8 mouse cellular contexts compared by ENCODE assay signal in genomic region chr13:53284740-53285191, GRCm38 (mm10). TPM values are rescaled to one million over a fixed set of nuclear protein-coding genes. Genes with fewer than 3 reads are reported as not detected.
DNase-seq lines count a peak whose midpoint lies in the region; ATAC-seq lines count a peak whose summit lies in the region.

No protein-coding gene starts in this region.

- peaks cover 32% of the 10 kb centered on the region for H3K4me1 ChIP-seq in heart, embryonic 11.5 days (ENCODE audit: control insufficient read depth, insufficient read depth, low read length)
- peaks cover 3% of the 10 kb centered on the region; the same call in 1 of the 2 replicates for H3K4me1 ChIP-seq in hindbrain, embryonic 11.5 days (replicated peaks; ENCODE audit: control insufficient read depth, insufficient read depth, low read length)
- H3K4me1 ChIP-seq in midbrain, embryonic 14.5 days (ENCODE audit: control insufficient read depth, insufficient read depth, low read length): peaks cover 10% of the 10 kb centered on the region; the same call in 1 of the 2 replicates

- DNase-seq in heart, adult 8-10 months (ENCODE audit: low spot score): no peak
- peak; percentile 55 for DNase-seq in embryo, embryonic 11 days
- DNase-seq in hindbrain, embryonic 11.5 days (ENCODE audit: low spot score): peak; percentile 51
- no peak for DNase-seq in midbrain, embryonic 14.5 days
- DNase-seq in retina, postnatal 1 day: no peak

- no peak for ATAC-seq in heart, embryonic 11.5 days (replicated peaks; ENCODE audit: insufficient number of reproducible peaks, low FRiP score, low TSS enrichment)
- no peak for ATAC-seq in hindbrain, embryonic 11.5 days (ENCODE audit: low FRiP score)
- no peak for ATAC-seq in midbrain, embryonic 14.5 days (ENCODE audit: low FRiP score, low TSS enrichment)
- ATAC-seq in megakaryocyte-erythroid progenitor cell, adult 5-6 weeks (replicated peaks; ENCODE audit: low FRiP score, low TSS enrichment, poor library complexity, severe bottlenecking): no peak
- no peak for ATAC-seq in erythroid progenitor cell, adult 5-6 weeks (replicated peaks; ENCODE audit: low FRiP score, poor library complexity, severe bottlenecking)

- peak overlapping the region; percentile 81 for H3K4me2 ChIP-seq in heart, embryonic 11.5 days
- peak overlapping the region; percentile 78 for H3K4me2 ChIP-seq in hindbrain, embryonic 11.5 days (replicated peaks; ENCODE audit: low read depth, low read length)
- peak overlapping the region; percentile 65 for H3K4me2 ChIP-seq in midbrain, embryonic 14.5 days (ENCODE audit: low read length)

- peak overlapping the region; percentile 82 for H3K4me3 ChIP-seq in heart, embryonic 11.5 days (ENCODE audit: low read depth, low read length)
- peak overlapping the region; percentile 61 for H3K4me3 ChIP-seq in hindbrain, embryonic 11.5 days (ENCODE audit: low read depth, low read length)
- peak overlapping the region; percentile 41 for H3K4me3 ChIP-seq in midbrain, embryonic 14.5 days (replicated peaks; ENCODE audit: low read depth, low read length)

- 0 out of 2 replicates have a peak, but pooled peaks cover 3% of the 10 kb centered on the region for H3K27me3 ChIP-seq in heart, embryonic 11.5 days (ENCODE audit: control insufficient read depth, insufficient read depth, low read length)
- peaks cover 7% of the 10 kb centered on the region for H3K27me3 ChIP-seq in hindbrain, embryonic 11.5 days (ENCODE audit: control insufficient read depth, insufficient read depth, low read length)
- H3K27me3 ChIP-seq in midbrain, embryonic 14.5 days (ENCODE audit: control insufficient read depth, insufficient read depth, low read length): peaks cover 35% of the 10 kb centered on the region

- 2% methylated on average over 17 of the region's 17 CpGs for WGBS in heart, embryonic 11.5 days (ENCODE audit: insufficient replicate concordance)
- 2% methylated on average over 17 of the region's 17 CpGs for WGBS in hindbrain, embryonic 11.5 days
- WGBS in midbrain, embryonic 14.5 days: 5% methylated on average over 17 of the region's 17 CpGs

- H3K27ac ChIP-seq in heart, embryonic 11.5 days (ENCODE audit: low read depth, low read length): peak overlapping the region; percentile 75
- H3K27ac ChIP-seq in hindbrain, embryonic 11.5 days (ENCODE audit: low read depth, low read length): 0 out of 2 replicates have a peak overlapping the region, but pooled peaks have one; percentile 10
- H3K27ac ChIP-seq in midbrain, embryonic 14.5 days (replicated peaks; ENCODE audit: low read depth, low read length): no peak overlapping the region

- no peaks in the 10 kb centered on the region for H3K9me3 ChIP-seq in heart, embryonic 11.5 days (replicated peaks; ENCODE audit: control insufficient read depth, low read length)
- no peaks in the 10 kb centered on the region for H3K9me3 ChIP-seq in hindbrain, embryonic 11.5 days (ENCODE audit: control insufficient read depth, low read length)
- H3K9me3 ChIP-seq in midbrain, embryonic 14.5 days (ENCODE audit: control insufficient read depth, low read length): no peaks in the 10 kb centered on the region

- no peaks in the 10 kb centered on the region for H3K36me3 ChIP-seq in heart, embryonic 11.5 days (ENCODE audit: control insufficient read depth, insufficient read depth, low read length)
- H3K36me3 ChIP-seq in hindbrain, embryonic 11.5 days (ENCODE audit: control insufficient read depth, insufficient read depth, low read length): no peaks in the 10 kb centered on the region
- no peaks in the 10 kb centered on the region for H3K36me3 ChIP-seq in midbrain, embryonic 14.5 days (ENCODE audit: control insufficient read depth, insufficient read depth, low read length)

- peak overlapping the region; percentile 88 for H3K9ac ChIP-seq in heart, embryonic 11.5 days (ENCODE audit: low read depth, low read length)
- peak overlapping the region; percentile 67 for H3K9ac ChIP-seq in hindbrain, embryonic 11.5 days (ENCODE audit: low read depth, low read length)
- no peak overlapping the region; the same call in 1 of the 2 replicates for H3K9ac ChIP-seq in midbrain, embryonic 14.5 days (replicated peaks; ENCODE audit: low read length)

RNA-seq across cellular contexts. Expression of gene Ror2, which starts 1.2 kb away (rescaled TPM):
- 10.2 and 12.6 TPM in 2 replicates for polyA plus RNA-seq in heart, embryonic 11.5 days (2014; fragmentation: Nextera tagmentation; extraction: Ambion mirVana)
- 1 to 10 TPM in 3 of 4 experiments, under 1 TPM in 1; 0.72 to 1.2 (median 1.0) TPM for total RNA-seq in heart, adult 8-10 months (2022)
- 5.4 TPM in 2 replicates for polyA plus RNA-seq in hindbrain, embryonic 11.5 days (2014; fragmentation: Nextera tagmentation; extraction: Ambion mirVana)
- 0.82 and 3.2 TPM in 2 replicates for polyA plus RNA-seq in midbrain, embryonic 14.5 days (2014; fragmentation: Nextera tagmentation; extraction: Ambion mirVana)
- not detected in 2 replicates for total RNA-seq in megakaryocyte-erythroid progenitor cell, adult 5-6 weeks (2014; fragmentation: Nextera tagmentation)
- not detected in 2 replicates for total RNA-seq in megakaryocyte-erythroid progenitor cell, adult 5-6 weeks (2017)
- total RNA-seq in erythroid progenitor cell, adult 5-6 weeks (2015; ENCODE audit: low replicate concordance): not detected in 2 replicates
- total RNA-seq in erythroid progenitor cell, adult 5-6 weeks (2017; ENCODE audit: low replicate concordance): not detected in 2 replicates

Comparison
In these comparisons a context has a peak if more than half of its experiments do, and no peak if none do; other contexts are left out.
1. DNase-seq: peak in embryo, embryonic 11 days (single experiment) and hindbrain, embryonic 11.5 days (single experiment); none in heart, adult 8-10 months (single experiment), midbrain, embryonic 14.5 days (single experiment) and retina, postnatal 1 day (single experiment).
2. Peak in every context shown above with its lines, with median percentiles within 50 percentile points of each other: H3K4me2 ChIP-seq and H3K4me3 ChIP-seq.